Mouse (Mus musculus): ENCODE measurements around the gene Hoxc6. TPM values are rescaled to one million over a fixed set of nuclear protein-coding genes. Genes with fewer than 3 reads are reported as not detected.

Gene Hoxc6
- total RNA-seq, 2 experiments from 2014 or later = not detected

DNA sequence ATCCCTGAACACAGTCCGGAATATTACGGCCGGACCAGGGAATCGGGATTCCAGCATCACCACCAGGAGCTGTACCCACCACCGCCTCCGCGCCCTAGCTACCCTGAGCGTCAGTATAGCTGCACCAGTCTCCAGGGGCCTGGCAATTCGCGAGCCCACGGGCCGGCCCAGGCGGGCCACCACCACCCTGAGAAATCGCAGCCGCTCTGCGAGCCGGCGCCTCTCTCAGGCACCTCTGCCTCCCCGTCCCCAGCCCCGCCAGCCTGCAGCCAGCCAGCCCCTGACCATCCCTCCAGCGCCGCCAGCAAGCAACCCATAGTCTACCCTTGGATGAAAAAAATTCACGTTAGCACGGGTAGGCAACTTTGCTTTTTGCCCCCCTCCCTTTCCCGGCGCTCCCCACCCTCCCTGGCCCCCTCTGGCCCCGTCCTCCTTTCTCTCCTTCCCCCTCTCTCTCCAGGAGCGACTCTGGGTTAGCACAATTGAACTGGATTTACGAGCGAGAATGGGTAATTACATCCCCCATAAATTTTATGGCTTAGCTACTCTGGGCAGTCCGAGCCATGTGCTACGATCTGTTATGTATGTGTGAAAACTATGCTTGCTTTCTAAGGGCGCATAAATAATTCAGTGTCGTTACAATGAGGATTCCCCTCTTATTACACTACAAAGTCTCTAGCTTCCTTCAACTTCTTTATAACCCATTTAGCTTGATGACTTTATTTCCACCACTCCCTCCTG, 36.9 kb downstream of the Hoxc6 start:
- DNase-seq (ENCODE audit: low spot score in 2 of 2) = no peak

DNA sequence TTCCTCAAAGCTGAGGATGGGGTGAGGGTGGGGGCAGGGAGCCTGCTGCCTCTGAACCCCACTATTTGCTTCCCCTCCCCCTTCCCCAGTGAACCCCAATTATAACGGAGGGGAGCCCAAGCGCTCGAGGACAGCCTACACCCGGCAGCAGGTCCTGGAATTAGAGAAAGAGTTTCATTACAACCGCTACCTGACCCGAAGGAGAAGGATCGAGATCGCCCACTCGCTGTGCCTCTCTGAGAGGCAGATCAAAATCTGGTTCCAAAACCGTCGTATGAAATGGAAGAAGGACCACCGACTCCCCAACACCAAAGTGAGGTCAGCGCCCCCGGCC, 37.5 kb downstream of the Hoxc6 start:
- DNase-seq (ENCODE audit: low spot score in 2 of 2) = no peak

DNA sequence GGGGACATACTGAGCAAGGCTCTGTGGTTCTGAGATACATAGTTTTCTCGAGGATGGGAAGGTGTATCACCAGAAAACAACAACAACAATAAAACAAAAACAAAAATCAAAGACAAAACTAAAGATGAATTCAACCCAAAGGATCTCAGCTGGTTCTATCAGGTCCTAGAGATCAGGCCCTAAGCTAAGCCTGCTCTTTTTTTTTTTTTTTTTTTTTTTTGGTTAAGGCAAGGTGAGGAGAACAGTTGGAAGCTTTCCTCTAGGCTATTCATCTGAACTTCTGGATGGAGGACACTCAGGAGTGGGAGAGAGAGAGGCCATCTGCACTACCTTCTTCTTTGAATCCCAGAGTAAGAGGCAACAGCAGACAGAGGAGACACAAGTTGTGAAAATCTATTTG, 39.5 kb downstream of the Hoxc6 start:
- DNase-seq (ENCODE audit: low spot score in 2 of 2) = no peak

DNA sequence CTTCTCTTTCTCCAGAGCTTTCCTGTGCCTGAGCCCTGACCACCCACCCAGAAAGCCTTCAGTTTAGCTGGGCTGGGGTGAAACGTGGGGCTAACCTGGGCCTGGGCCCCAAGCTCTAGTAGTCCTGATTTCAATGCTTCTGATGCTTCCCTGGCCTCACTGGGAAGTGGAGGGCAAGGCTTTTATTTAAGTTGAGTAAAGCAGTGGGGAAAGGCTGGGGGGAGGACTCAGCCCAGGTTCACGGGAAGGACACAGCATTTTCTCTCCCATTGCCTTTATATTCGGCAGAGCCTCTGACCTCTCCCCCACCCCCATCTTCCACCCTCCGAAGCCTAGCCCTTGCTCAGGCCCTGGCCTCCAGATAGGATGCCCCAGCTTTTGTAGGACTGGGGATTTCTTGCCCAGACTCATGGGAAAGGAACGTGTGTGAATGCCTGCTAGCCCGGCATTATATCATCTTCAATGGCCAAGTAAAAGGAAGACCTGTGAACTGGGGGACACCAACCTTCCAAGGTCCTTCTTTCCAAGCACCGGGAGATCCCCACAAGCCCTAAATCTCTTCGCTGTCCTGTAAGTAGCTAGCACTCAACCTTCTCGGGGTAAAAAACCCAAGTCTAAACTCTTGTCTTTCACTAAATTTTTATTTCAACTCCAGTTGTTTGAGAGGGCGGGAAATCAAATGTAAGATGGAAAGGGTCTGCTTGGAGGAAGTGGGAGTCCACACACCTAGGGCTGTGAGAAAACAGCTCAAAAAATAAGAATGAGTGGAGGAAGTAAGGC, 40.8 kb downstream of the Hoxc6 start:
- no peak for DNase-seq (ENCODE audit: low spot score in 2 of 2)

DNA sequence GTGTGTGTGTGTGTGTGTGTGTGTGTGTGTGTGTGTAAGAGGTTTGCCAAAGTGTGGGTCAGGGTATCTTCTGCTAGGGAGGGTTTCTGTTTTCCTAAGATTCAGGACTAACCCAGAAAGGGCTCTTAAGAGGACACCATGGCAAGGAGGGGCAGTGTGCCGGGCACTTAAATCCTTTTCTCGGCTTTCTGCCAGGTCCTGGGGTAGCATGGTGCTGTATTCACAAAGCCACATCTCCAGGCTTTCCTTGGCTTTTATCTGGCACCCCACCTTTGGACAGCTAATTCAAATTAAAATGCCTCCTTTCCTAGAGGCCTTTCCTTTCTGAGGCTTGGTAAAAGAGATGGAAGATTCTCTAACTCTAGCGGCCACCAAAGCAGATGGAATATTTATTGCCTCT, 41.6 kb downstream of the Hoxc6 start:
- DNase-seq (ENCODE audit: low spot score in 2 of 2) = no peak

DNA sequence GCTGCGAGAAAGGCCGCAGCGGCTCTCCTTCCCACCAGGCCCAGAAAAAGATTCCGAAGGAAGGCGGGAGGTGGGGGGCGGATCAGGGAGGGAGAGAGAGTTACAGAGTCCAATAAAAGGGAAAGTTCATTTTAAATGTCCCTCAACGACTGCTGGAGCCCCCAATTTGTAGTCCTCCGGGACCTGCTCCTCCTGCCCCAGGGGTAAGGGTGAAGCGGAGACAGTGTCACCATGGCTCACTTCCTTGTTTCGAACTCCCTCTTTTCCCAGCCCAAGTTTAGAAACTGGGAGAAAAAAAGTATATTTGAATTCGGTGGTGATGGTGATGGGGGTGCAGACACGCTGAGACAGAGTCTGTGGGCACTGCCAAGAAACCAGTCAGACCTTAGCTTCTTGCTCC, 42.5 kb downstream of the Hoxc6 start:
- no peak for DNase-seq (ENCODE audit: low spot score in 2 of 2)

DNA sequence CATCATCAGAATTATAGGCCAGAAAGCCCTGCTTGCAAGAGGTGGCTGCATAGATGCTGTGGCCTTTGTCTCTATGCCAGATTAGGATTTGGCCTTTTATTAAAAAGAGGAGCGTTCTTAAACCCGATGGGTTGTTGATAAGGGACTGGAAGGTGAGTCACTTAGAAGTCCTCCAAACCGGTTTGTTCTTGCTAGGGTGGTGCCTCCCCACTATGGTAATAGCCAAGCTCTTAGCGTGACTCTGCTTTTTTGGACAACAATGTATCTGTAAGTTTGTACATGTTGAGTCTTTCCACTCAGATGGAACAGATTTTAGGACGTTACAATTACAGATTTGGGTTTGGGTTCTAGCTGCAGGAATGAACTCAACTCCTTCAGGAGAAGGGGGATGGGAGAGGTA, 43.6 kb downstream of the Hoxc6 start:
- no peak for DNase-seq (ENCODE audit: low spot score in 2 of 2)

DNA sequence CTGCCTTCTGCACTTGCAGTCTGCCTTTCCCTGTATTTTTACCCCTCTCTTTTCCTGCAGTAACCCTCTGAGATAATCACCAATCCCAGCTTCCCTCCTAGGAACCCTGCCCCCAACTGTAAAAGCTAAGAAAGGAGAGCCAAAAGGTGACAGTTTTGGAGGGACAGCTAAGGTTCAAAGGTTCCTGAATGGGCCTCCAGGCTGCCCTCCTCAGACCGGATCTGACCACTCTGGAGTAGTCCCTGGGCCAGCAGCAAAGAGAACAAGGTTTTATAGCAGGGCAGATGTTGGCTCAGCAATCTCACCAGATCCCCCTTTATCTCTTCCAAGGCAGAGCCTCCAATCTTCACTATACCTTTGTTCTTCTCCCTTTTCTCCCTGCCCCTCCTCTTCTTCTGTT, 44.2 kb downstream of the Hoxc6 start:
- no peak for DNase-seq (ENCODE audit: low spot score in 2 of 2)

DNA sequence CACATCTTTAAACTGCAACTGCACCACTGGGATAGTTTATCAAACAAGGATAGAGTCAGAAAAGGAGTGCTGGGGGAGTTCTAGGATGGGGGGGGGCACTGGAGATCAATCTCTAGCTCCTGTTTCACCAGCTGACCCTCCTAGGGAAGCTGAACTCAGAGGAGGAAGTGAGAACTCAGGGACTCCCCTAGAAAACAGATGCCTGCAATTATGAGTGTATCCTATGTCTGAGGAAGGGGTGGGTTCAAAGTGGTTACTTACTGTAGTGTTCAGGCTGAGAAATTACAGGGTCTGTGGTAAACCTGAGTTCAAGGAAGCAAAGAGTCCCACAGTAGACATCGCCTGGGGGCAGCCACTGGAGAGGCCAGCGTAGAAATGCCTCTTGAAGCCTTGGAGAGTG, 53.6 kb downstream of the Hoxc6 start:
- DNase-seq (ENCODE audit: low spot score in 2 of 2) = no peak

DNA sequence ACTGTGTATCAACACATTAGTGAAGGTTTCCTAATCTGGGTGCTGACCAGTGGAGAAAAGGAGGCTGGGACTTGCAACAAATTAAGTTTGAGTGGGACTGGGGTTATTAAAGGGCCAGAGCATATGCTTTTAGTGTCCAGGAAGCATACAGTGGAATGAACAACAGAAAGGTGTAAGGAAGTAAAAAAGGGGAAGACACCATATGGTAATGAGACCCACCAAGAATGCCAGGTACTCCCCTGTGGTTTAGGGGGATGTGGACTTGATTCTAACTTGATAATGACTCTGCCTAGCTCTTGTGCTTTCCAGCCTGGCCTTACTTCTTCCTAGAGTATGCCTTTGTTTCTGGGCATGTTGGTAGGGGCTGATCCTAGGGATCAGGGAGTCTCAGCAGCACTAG, 55.2 kb downstream of the Hoxc6 start:
- DNase-seq (ENCODE audit: low spot score in 2 of 2) = no peak

DNA sequence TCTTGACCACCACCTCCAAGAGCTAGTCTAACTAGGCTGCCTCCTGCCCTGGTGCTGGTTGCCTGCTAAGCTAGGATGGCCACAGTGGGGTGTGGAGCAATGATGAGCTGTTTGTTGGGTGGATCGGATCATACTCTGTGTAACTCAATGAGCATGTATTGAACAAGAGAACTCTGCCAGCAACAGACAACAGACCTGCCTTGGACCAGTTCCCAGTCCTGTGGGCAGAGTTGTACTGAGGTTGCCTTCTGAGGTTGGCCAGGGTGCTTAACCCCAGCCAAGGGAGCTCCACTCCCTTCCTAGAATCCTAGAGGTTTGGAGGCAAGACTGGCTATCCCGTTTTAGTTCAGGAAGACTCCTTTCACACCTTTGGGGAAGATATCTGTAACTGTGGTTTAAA, 58.3 kb downstream of the Hoxc6 start:
- DNase-seq (ENCODE audit: low spot score in 2 of 2) = no peak

DNA sequence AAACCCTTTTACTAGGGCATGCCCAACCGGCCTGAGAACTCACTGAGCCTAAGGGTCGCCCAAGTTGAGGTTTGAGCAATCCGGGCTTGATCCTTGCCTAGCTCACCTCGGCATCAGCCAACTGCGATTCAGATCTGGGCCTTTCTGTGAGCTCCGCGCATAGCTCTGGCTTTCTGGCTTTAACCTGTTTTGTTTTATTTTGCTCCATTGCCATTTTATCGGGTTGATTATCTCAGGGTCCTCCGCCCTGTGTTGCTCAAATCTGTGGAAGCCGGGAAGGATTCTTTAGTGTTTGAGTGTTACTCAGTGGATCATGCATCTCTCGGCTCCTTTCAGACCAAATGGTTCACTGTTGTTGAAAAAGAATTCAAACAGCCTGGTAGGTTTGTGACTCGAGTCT, 60.7 kb downstream of the Hoxc6 start:
- no peak for DNase-seq (ENCODE audit: low spot score in 2 of 2)

DNA sequence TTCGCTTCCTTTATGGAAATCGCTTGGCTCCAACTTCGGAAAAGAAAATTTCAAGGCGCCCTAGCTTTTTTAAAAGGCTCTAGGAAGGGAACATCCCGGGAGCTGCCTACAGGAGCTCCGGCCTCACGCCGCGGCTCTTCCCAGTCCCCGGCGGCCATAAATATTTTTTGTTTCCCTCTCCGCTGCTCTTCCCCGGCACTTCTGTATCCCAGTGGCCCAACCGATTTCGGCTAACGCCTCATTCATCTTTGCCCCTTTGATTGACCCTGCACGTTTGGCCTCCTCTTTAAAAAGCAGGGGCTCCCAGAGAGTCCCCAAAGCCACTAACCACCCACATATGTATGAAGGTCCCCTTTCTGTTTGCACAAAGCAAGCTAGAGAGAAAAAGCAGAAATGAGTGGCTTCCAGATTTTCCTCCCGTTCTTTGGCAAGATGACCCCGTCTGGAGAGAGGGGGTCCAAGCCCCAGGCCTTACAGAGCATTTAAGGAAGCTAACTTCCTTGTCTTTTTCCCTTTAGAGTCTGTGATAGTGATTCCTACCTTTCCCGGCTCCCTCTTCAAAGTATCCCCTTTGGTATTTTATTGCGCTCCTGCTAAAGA, 61.4 kb downstream of the Hoxc6 start:
- DNase-seq (ENCODE audit: low spot score in 2 of 2) = no peak

DNA sequence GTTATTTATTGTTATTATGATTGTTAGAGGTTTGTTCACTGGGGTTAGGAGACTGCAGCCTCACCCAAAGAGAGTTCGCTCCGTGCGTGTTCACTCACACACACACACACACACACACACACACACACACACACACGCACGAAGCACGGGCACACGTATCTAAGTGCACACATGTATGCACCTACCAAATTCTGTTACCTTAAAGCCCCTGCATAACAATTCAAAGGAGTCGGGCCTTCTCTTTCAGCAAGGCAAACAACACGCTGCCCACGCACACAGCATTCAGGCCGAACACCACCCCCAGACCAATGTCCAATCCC, 61.9 kb downstream of the Hoxc6 start:
- no peak for DNase-seq (ENCODE audit: low spot score in 2 of 2)

DNA sequence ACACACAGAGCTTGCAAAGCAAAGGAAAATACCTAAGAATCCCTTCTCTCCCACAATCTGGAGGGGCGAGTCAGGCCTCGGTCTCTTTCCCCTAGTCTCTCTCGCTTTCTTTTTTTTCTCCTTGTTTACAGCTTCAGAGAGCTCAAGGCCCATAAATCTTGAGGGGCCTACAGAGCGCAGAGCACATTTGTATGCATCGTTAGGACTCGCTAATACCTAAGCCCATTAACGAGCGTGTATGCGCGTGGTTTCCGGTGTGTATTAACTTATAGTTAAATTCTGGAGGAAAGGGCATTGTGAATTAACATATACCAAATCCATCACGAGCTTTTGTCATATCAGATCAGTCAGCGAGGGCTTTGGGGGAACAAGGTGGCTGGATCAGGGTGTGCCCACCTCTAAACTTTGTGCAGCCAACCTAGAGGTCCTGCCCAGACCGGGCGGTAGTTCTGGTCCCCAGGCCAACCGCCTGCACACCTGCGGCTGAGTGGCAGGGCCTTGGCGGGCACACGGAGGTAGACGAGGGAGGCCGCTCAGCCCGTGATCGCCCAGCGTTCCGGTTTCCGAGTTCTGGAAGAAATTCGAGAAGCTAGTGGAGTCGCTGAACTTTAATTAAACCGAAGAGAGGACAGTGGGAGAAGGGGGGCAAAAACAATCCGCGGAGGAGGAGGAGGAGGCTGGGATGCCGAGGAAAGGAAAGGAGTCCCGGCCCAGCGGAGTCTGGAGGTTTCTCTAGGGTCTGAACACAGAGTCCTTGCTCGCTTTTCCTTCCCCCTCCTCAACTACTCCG, 62.5 kb downstream of the Hoxc6 start:
- no peak for DNase-seq (ENCODE audit: low spot score in 2 of 2)

DNA sequence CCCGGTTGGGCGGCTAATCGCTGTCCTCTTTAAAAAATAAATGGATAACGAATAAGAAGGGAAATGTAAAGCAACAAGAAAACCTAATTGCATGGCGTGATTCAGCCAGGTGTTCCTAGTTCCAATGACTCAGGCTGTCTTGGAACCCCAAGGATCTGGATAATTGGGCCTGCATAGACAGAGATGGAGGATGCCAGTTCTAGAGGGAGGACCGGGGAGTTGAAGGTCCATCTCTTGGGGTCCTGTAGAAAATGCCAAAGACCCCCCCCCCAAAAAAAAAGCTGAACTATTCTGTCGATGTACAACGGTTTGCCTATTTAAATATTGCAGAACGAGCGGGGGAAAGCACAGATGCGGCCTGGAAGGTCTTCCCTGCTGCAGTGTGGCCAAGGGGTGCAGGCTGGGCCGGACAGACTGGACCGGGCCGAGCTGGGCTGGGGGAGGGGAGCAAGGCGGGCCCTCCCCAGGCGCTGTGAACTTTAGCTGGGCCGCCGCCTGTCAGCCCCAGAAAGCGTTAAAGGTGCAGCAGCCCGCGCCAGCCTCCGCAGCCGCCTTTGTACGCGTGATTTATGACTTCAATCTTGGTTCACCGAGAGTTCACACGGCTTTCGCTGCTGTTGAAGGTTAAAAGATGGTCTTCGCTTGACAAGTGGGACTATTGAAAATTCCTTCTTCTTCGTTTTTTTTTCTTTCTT, 63.2 kb downstream of the Hoxc6 start:
- no peak for DNase-seq (ENCODE audit: low spot score in 2 of 2)

Small RNA genes within 50 kb of the gene (microRNA-seq; reads per million reads assigned to microRNA genes)
- 0 to 1.1 reads per million in 2 experiments for gene Mir196a-2
- gene Mir615 = 0 to 1.1 reads per million in 2 experiments

Other genes starting within 250 kb of the Hoxc6 start
- gene Hoxc13, start 77.2 kb upstream of the Hoxc6 start, total RNA-seq (2021) = not detected
- gene Hoxc12, start 61.5 kb upstream of the Hoxc6 start, total RNA-seq (2021) = not detected
- not detected for gene Hoxc11, start 43.8 kb upstream of the Hoxc6 start, total RNA-seq (2021)
- gene Hoxc10, start 31.5 kb upstream of the Hoxc6 start, total RNA-seq (2021) = not detected
- not detected for gene Hoxc5, start 30.8 kb upstream of the Hoxc6 start, total RNA-seq (2021)
- gene Hoxc9, start 21.8 kb upstream of the Hoxc6 start, total RNA-seq (2021) = not detected
- gene Hoxc8, start 7.7 kb upstream of the Hoxc6 start, total RNA-seq (2021) = not detected
- gene Hoxc4, start 20.7 kb downstream of the Hoxc6 start, total RNA-seq (2021) = not detected
- gene Smug1, start 168.8 kb downstream of the Hoxc6 start, total RNA-seq (2021) = 10 to 100 TPM; 14.5 to 15.4 TPM
- 100 to 1,000 TPM; 155 to 158 TPM for gene Cbx5, start 241.6 kb downstream of the Hoxc6 start, total RNA-seq (2021)
- gene Hnrnpa1, start 242.2 kb downstream of the Hoxc6 start, total RNA-seq (2021) = 100 to 1,000 TPM; 297 to 307 TPM